Mouse (Mus musculus) stomach, postnatal 0 days (tissue): ENCODE measurements around the gene Ttll10.

ENCODE experiments used
- CTCF ChIP-seq: IDR thresholded peaks from 2 replicates; pipeline ENCODE4 v1.5.1; 2016; ENCODE audit warnings: antibody characterized with exemption, low read depth, mild to moderate bottlenecking, moderate library complexity
- EP300 ChIP-seq: optimal IDR thresholded peaks from 2 replicates; pipeline ENCODE3; 2016; ENCODE audit warnings: antibody characterized with exemption

DNA sequence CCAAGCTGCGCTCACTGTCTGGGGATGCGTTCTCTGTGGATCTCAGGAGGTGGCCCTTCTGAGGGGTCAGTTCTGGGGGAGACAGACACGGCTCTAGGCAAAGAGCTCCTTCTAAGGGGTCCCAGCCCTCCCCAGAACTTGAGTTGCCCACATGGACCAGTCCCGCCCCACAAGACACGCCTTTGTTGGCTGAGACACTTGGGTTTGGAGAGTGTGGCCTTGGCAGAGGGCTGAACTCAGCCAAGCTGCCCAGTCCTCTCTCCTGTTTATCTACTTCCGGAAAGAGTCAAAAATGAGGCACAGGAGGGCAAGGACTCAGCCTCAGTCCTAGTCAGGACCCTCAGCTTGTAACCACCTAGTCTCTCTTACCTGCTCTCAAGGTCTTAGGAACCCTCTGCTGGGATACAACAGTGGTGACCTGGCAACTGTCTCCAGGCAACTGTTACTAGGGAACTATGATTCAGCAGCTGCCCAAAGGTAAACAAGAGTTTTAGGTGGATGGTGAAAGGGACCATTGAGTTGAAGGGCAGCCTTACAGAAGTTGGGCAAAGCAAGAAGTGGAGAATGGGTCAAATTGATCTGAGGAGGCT is 8.7 kb downstream of the Ttll10 start:
- TF ChIP-seq CTCF (no peak), EP300 (no peak)
